8 mouse cellular contexts compared by ENCODE assay signal in the genomic region with DNA sequence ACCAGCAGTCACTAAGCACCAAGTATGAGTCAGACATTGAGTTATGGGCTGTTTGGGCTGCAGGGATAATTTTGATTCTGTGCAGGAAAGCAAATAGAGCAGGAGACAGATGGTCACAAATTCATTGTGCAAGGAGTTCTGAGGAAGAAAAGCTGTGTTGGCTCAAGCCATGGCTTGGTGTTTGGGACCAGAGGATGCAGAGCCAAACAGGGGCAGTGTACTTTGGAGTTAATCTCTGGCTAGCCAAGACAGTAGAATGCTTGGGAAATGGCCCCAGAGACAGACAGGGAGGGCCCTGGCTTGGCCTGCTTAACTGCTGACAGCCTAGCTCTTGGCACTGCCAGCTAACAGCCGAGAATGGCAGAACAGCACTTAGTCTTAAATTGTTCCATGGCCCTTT.
DNase-seq lines count a peak whose midpoint lies in the region; TF ChIP-seq lines count a peak whose summit lies in the region.
"Had no signal": no experiment of that assay in that cellular context is flagged by ENCODE, and none has a peak within 500 bp of the region (broad histone marks: within the 10 kb centered on the region; RNA-seq: fewer than 3 reads in every experiment).

No protein-coding gene starts in this region.

- peak; percentile 56 for DNase-seq in NIH3T3 (ENCODE audit: low read depth)
- peak; percentile 51 for DNase-seq in brain, embryonic 14.5 days (ENCODE audit: low read depth)
- DNase-seq in frontal cortex, postnatal 36 days (ENCODE audit: low spot score in 2 of 2): peak; percentile 44 to 52
- peak; percentile 16 to 40 for DNase-seq in left cerebral cortex, postnatal 10 days (ENCODE audit: extremely low spot score in 1 of 2, low spot score in 2 of 2)
- no peak for DNase-seq in c-Kit-positive CD71-positive TER-119-positive erythroid progenitor cells, embryonic 14.5 days (ENCODE audit: low spot score)
- DNase-seq in thymus, adult 2 months: no peak
- DNase-seq in retina, embryonic 14.5 days (ENCODE audit: low spot score): no peak
- DNase-seq: liver, embryonic 13.5 days had no signal

- no peak for TF ChIP-seq CTCF in brain, embryonic 14.5 days (IDR thresholded peaks at IDR 0.05; ENCODE audit: borderline replicate concordance, extremely low read depth, insufficient read depth, insufficient read length)
- TF ChIP-seq CTCF in thymus, adult 2 months (IDR thresholded peaks at IDR 0.05; ENCODE audit: borderline replicate concordance, control insufficient read depth, extremely low read depth, insufficient read depth, low read length, poor library complexity): no peak

- no peak overlapping the region for H3K4me3 ChIP-seq in thymus, adult 2 months (ENCODE audit: control insufficient read depth, insufficient read depth, low read length)
- H3K4me3 ChIP-seq: liver, embryonic 13.5 days had no signal

- no peaks in the 10 kb centered on the region for H3K4me1 ChIP-seq in thymus, adult 2 months (replicated peaks; ENCODE audit: control insufficient read depth, insufficient read depth, low read length)
- H3K4me1 ChIP-seq: liver, embryonic 13.5 days had no signal

- H3K27ac ChIP-seq in thymus, adult 2 months (ENCODE audit: control insufficient read depth, insufficient read depth, low read length): no peak overlapping the region
- H3K27ac ChIP-seq: liver, embryonic 13.5 days had no signal

- 67% methylated on average over 1 of the region's 1 CpGs for WGBS in thymus, adult 2 months

- H3K36me3 ChIP-seq in thymus, adult 2 months (ENCODE audit: control insufficient read depth, insufficient read depth, low read length): no peaks in the 10 kb centered on the region
- H3K36me3 ChIP-seq: liver, embryonic 13.5 days had no signal

- no peak for TF ChIP-seq POLR2A in brain, embryonic 14.5 days (IDR thresholded peaks at IDR 0.05; ENCODE audit: borderline replicate concordance, extremely low read depth, insufficient read depth, insufficient read length, poor library complexity, severe bottlenecking)
- no peak for TF ChIP-seq POLR2A in thymus, adult 2 months (IDR thresholded peaks at IDR 0.05; ENCODE audit: control insufficient read depth, extremely low read depth, insufficient read depth, low read length, poor library complexity)

- intact Hi-C loops in left cerebral cortex, postnatal 10 days (cut with DNase I): no loop called here

- no peaks in the 10 kb centered on the region for H3K27me3 ChIP-seq in thymus, adult 2 months (ENCODE audit: control insufficient read depth, insufficient read depth, low read length)
- H3K27me3 ChIP-seq: liver, embryonic 13.5 days had no signal

Comparison
In these comparisons a context has a peak if more than half of its experiments do, and no peak if none do; other contexts are left out.
1. DNase-seq: peak in NIH3T3 (single experiment), brain, embryonic 14.5 days (single experiment), frontal cortex, postnatal 36 days (2 of 2) and left cerebral cortex, postnatal 10 days (2 of 2); none in c-Kit-positive CD71-positive TER-119-positive erythroid progenitor cells, embryonic 14.5 days (single experiment), thymus, adult 2 months (single experiment) and retina, embryonic 14.5 days (single experiment).